Mouse (Mus musculus): Measurements from ENCODE around the gene Bace1. TPM values are rescaled to one million over a fixed set of nuclear protein-coding genes. Genes with fewer than 3 reads are reported as not detected.

The Bace1 gene
- polyA plus RNA-seq, 1 experiment = 14.3 TPM

DNA sequence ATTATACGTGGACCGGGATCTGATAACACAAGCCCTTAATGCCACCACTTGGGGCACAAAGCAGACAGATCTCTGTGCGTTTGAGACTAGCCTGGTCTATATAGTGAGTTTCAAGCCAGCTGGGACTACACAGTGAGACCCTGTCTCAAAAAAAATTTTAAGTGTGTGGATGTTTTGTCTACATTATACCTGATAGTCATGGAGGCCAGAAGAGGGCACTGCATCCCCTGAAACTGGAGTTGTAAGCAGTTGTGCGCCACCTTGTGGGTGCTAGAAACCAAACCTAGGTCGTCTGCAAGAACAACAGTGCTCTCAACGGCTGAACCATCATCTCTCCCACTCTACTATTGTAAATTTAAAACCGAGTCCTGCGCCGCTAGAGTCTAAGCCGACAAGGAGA lies 9.3 kb upstream of the Bace1 start:
- Histone ChIP-seq H3K4me3 (ENCODE audit: low read depth, low read length) (peak overlapping the region; percentile 52), H3K27ac (ENCODE audit: insufficient read depth, low read length) (no peak overlapping the region), H3K9me3 (replicated peaks; ENCODE audit: control insufficient read depth, insufficient read depth, low read length, poor library complexity, severe bottlenecking) (no peaks in the 10 kb centered on the region), H3K9ac (ENCODE audit: low read depth, poor library complexity, severe bottlenecking) (no peak overlapping the region), H3K36me3 (ENCODE audit: control insufficient read depth, insufficient read depth, low read length, poor library complexity, severe bottlenecking) (no peaks in the 10 kb centered on the region), H3K27me3 (ENCODE audit: control insufficient read depth, insufficient read depth, low read length, poor library complexity, severe bottlenecking) (no peaks in the 10 kb centered on the region), H3K4me1 (ENCODE audit: control insufficient read depth, insufficient read depth, low read length) (no peaks in the 10 kb centered on the region)
- TF ChIP-seq CTCF (IDR thresholded peaks at IDR 0.05; ENCODE audit: low read depth, low read length) (peak; percentile 99), POLR2A (IDR thresholded peaks at IDR 0.05; ENCODE audit: insufficient read depth, low read length) (no peak), EP300 (IDR thresholded peaks at IDR 0.05; ENCODE audit: insufficient read depth, low read depth, low read length) (0 out of 2 replicates have a peak, but pooled peaks have one; percentile 60)

DNA sequence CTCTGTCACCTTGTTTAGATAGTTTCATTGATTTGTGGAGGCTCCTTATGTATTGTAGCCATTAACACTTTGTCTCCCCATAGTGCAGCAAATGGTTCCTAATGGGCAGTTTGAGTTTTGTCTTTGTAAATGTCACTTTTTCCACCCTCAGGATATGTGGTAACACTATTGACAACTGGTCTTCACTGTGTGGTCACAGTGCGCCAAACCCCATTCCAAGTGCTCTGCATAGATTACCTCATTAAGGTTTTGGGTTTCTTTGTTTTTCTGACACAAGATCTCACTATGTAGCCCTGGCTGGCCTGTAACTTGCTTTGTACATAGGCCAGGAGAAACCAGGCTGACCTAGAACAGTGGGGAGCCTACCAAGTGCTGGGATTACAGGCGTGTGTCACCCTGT lies 5.5 kb upstream of the Bace1 start:
- TF ChIP-seq EP300 (IDR thresholded peaks at IDR 0.05; ENCODE audit: insufficient read depth, low read depth, low read length) (no peak), POLR2A (IDR thresholded peaks at IDR 0.05; ENCODE audit: insufficient read depth, low read length) (no peak), CTCF (IDR thresholded peaks at IDR 0.05; ENCODE audit: low read depth, low read length) (no peak)
- Histone ChIP-seq H3K4me3 (ENCODE audit: low read depth, low read length) (no peak overlapping the region), H3K4me1 (ENCODE audit: control insufficient read depth, insufficient read depth, low read length) (no peaks in the 10 kb centered on the region), H3K27ac (ENCODE audit: insufficient read depth, low read length) (no peak overlapping the region), H3K9me3 (replicated peaks; ENCODE audit: control insufficient read depth, insufficient read depth, low read length, poor library complexity, severe bottlenecking) (no peaks in the 10 kb centered on the region), H3K9ac (ENCODE audit: low read depth, poor library complexity, severe bottlenecking) (no peak overlapping the region), H3K27me3 (ENCODE audit: control insufficient read depth, insufficient read depth, low read length, poor library complexity, severe bottlenecking) (no peaks in the 10 kb centered on the region), H3K36me3 (ENCODE audit: control insufficient read depth, insufficient read depth, low read length, poor library complexity, severe bottlenecking) (no peaks in the 10 kb centered on the region)

DNA sequence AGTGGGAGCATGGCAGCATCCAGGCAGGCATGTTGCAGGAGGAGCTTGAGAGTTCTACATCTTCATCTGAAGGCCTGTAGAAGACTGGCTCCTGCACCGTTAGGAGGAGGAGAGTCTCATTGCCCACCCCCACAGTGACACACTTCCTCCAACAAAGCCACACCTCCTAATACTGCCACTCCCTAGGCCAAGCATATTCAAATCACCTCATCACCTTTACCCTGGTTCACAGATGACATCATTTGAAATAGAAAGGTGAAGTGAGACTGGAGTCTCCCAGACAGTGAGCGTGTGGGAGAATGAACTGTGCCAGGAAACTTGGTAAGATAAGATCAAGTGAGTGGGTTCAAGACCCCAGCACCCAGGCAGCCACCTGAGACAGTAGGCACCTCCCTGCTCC lies 4.9 kb upstream of the Bace1 start:
- H3K27ac ChIP-seq (ENCODE audit: insufficient read depth, low read length) = no peak overlapping the region
- no peaks in the 10 kb centered on the region for H3K9me3 ChIP-seq (replicated peaks; ENCODE audit: control insufficient read depth, insufficient read depth, low read length, poor library complexity, severe bottlenecking)
- H3K36me3 ChIP-seq (ENCODE audit: control insufficient read depth, insufficient read depth, low read length, poor library complexity, severe bottlenecking) = no peaks in the 10 kb centered on the region
- no peak for TF ChIP-seq EP300 (IDR thresholded peaks at IDR 0.05; ENCODE audit: insufficient read depth, low read depth, low read length)
- no peak for TF ChIP-seq POLR2A (IDR thresholded peaks at IDR 0.05; ENCODE audit: insufficient read depth, low read length)
- TF ChIP-seq CTCF (IDR thresholded peaks at IDR 0.05; ENCODE audit: low read depth, low read length) = no peak
- no peak overlapping the region for H3K4me3 ChIP-seq (ENCODE audit: low read depth, low read length)
- no peaks in the 10 kb centered on the region for H3K4me1 ChIP-seq (ENCODE audit: control insufficient read depth, insufficient read depth, low read length)
- no peaks in the 10 kb centered on the region for H3K27me3 ChIP-seq (ENCODE audit: control insufficient read depth, insufficient read depth, low read length, poor library complexity, severe bottlenecking)
- H3K9ac ChIP-seq (ENCODE audit: low read depth, poor library complexity, severe bottlenecking) = no peak overlapping the region

DNA sequence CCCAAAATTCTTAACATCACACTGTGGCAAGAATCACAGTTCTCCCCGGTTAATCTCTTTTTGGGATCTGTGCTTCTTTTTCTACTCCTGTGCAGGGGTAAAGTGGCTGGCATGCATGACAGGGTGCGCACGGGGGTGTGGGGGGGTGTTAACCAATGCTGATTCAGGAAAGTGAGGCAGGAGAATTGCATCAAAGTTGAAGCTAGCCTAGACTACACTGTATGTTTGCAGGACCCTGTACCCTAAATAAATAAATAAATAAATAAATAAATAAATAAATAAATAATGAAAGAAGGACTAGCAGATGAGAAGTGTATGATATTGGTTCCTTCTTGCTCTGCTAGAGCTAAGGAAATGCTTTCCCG lies 329 bp upstream of the Bace1 start:
- H3K9me3 ChIP-seq (replicated peaks; ENCODE audit: control insufficient read depth, insufficient read depth, low read length, poor library complexity, severe bottlenecking) = no peaks in the 10 kb centered on the region
- peaks cover 5% of the 10 kb centered on the region for H3K4me1 ChIP-seq (ENCODE audit: control insufficient read depth, insufficient read depth, low read length)
- H3K27ac ChIP-seq (ENCODE audit: insufficient read depth, low read length) = no peak overlapping the region
- H3K36me3 ChIP-seq (ENCODE audit: control insufficient read depth, insufficient read depth, low read length, poor library complexity, severe bottlenecking) = no peaks in the 10 kb centered on the region
- H3K4me3 ChIP-seq (ENCODE audit: low read depth, low read length) = no peak overlapping the region
- H3K9ac ChIP-seq (ENCODE audit: low read depth, poor library complexity, severe bottlenecking) = no peak overlapping the region
- no peaks in the 10 kb centered on the region for H3K27me3 ChIP-seq (ENCODE audit: control insufficient read depth, insufficient read depth, low read length, poor library complexity, severe bottlenecking)
- TF ChIP-seq CTCF (IDR thresholded peaks at IDR 0.05; ENCODE audit: low read depth, low read length) (no peak), EP300 (IDR thresholded peaks at IDR 0.05; ENCODE audit: insufficient read depth, low read depth, low read length) (no peak), POLR2A (IDR thresholded peaks at IDR 0.05; ENCODE audit: insufficient read depth, low read length) (no peak)

DNA sequence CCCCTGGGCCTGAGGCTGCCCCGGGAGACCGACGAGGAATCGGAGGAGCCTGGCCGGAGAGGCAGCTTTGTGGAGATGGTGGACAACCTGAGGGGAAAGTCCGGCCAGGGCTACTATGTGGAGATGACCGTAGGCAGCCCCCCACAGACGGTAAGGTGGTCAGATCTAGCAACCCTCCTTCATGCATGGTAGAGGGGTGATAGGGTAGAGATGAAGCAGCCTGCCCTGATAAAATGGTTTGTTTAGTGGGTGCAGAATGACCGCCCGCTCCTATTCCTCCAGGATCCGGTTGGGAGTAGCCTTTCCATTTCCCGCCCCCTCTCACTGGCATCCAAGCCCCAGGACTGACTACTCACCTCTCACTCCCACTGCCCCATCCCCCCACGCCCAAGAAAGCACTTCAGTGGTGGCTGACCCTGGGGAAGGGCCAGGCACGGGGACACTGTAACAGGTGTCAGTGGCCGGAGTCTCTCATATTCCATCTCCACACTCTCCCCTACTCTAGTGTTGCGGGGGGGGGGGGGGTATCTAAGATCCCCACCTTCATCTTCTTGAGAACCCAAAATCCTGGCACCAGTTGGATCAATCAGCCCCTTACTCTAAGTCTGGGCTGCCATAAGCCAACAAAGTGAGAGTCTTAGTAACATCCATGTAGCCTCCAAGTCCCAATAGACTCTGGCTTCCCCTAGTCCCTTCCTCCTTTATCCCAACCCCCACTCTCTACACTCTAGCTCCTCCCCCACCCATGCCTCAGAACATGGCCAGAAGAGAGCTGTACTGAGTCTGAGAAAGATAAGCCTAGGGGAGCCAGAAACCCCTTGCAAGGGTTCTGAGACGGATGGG lies 980 bp downstream of the Bace1 start:
- Histone ChIP-seq H3K27ac (ENCODE audit: insufficient read depth, low read length) (no peak overlapping the region), H3K4me3 (ENCODE audit: low read depth, low read length) (peak overlapping the region; percentile 66), H3K4me1 (ENCODE audit: control insufficient read depth, insufficient read depth, low read length) (peaks cover 5% of the 10 kb centered on the region), H3K36me3 (ENCODE audit: control insufficient read depth, insufficient read depth, low read length, poor library complexity, severe bottlenecking) (no peaks in the 10 kb centered on the region), H3K9me3 (replicated peaks; ENCODE audit: control insufficient read depth, insufficient read depth, low read length, poor library complexity, severe bottlenecking) (no peaks in the 10 kb centered on the region), H3K9ac (ENCODE audit: low read depth, poor library complexity, severe bottlenecking) (peak overlapping the region; percentile 70), H3K27me3 (ENCODE audit: control insufficient read depth, insufficient read depth, low read length, poor library complexity, severe bottlenecking) (no peaks in the 10 kb centered on the region)
- TF ChIP-seq EP300 (IDR thresholded peaks at IDR 0.05; ENCODE audit: insufficient read depth, low read depth, low read length) = no peak
- TF ChIP-seq POLR2A (IDR thresholded peaks at IDR 0.05; ENCODE audit: insufficient read depth, low read length) = no peak
- no peak for TF ChIP-seq CTCF (IDR thresholded peaks at IDR 0.05; ENCODE audit: low read depth, low read length)

DNA sequence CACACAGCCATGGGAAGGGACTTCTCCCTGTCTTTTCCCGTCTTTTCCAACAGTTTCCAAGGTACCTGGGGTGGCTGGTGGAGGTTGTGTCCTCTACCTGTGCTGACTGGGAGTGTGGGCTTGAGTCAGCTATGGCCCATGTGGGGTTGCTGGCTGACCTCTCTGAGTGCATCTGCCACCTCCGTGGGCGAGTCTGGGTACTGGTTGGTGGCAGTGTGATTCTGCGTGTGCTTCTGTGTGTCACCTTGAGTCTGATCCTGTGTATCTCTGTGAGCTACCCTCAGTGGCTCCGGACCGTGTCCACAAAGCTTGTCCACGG lies 1.6 kb downstream of the Bace1 start:
- no peaks in the 10 kb centered on the region for H3K36me3 ChIP-seq (ENCODE audit: control insufficient read depth, insufficient read depth, low read length, poor library complexity, severe bottlenecking)
- H3K27me3 ChIP-seq (ENCODE audit: control insufficient read depth, insufficient read depth, low read length, poor library complexity, severe bottlenecking) = no peaks in the 10 kb centered on the region
- peaks cover 5% of the 10 kb centered on the region for H3K4me1 ChIP-seq (ENCODE audit: control insufficient read depth, insufficient read depth, low read length)
- TF ChIP-seq CTCF (IDR thresholded peaks at IDR 0.05; ENCODE audit: low read depth, low read length) = no peak
- no peak for TF ChIP-seq POLR2A (IDR thresholded peaks at IDR 0.05; ENCODE audit: insufficient read depth, low read length)
- TF ChIP-seq EP300 (IDR thresholded peaks at IDR 0.05; ENCODE audit: insufficient read depth, low read depth, low read length) = no peak
- no peak overlapping the region for H3K9ac ChIP-seq (ENCODE audit: low read depth, poor library complexity, severe bottlenecking)
- peak overlapping the region; percentile 53 for H3K4me3 ChIP-seq (ENCODE audit: low read depth, low read length)
- H3K27ac ChIP-seq (ENCODE audit: insufficient read depth, low read length) = no peak overlapping the region
- H3K9me3 ChIP-seq (replicated peaks; ENCODE audit: control insufficient read depth, insufficient read depth, low read length, poor library complexity, severe bottlenecking) = no peaks in the 10 kb centered on the region
